Mouse (Mus musculus) cerebral cortex, adult 2 months (tissue): ENCODE results near the gene Ror1.

ENCODE experiments used
- WGBS: fragments of 180-500 bp; shearing (Covaris S2); methylation state at CpG from one replicate; pipeline ENCODE4 v1.1.7; 2018; 5-methylcytosine and 5-hydroxymethylcytosine counted together

The Ror1 gene

DNA sequence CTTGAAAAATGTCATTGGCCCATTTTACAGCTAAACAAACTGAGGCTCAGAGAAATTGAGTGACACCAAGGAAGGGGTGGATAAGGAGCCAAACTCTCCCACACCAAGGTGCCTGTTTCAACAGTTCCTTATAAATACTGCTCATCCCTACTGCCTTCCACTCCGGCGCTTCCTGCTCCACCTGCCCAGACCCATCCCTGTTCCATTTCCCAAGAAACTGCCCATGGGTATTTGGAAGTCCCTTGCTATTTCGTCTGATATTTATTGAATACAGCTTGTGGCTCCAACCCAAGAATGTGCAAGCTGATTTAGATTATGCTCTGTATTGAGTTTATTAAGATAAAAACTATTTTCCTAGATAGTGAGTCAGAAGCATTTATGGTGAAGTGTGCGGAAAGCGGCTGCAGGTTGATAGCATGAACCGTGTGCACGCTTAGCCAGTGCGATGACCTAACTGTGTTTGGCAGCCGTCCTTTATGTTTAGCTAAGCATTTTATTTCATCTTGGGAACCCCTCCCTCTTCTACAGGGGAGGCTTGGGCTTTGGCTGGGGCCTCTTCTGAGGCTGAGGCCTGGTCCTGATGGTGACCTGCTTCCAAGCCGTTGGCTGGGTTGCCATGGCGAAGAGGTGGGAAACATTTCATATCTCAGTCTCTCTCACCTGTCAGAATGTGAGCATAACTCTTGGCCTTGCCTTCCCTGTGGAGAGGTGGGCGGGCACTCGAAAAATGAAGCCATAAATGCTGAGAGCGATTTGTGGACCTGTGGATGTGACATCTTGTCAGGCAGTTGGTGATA is 229.3 kb downstream of the Ror1 start:
- WGBS: 89% methylated on average over 14 of the region's 14 CpGs

DNA sequence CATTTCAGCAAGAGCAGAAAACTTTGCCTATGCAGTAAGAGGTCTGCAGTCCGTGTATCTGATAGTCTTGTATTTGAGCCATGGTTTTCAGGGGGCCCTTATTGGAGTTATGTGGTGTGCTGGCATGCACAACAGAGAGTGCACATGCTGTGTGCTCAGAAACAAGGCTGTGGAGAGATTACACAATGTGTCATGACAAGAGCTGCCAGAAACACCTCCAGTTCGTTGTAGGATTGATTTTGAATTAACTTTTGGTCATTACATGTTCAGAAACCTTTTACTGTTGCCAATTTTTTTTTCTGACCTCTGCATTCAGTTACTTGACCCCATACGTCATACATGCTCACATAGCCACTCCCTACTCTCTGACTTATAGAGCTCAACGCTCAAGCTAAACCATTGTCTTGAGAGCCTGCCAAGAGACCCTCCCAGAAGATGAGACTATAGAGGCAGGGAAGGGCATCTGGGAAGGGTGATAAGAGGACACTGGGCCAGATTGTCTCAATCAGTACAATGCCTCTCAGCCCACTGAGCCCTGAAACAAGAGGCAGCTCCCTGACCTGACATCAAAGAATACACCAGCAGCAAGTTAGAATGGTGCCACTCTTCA is 232.9 kb downstream of the Ror1 start:
- 66% methylated on average over 4 of the region's 4 CpGs for WGBS

DNA sequence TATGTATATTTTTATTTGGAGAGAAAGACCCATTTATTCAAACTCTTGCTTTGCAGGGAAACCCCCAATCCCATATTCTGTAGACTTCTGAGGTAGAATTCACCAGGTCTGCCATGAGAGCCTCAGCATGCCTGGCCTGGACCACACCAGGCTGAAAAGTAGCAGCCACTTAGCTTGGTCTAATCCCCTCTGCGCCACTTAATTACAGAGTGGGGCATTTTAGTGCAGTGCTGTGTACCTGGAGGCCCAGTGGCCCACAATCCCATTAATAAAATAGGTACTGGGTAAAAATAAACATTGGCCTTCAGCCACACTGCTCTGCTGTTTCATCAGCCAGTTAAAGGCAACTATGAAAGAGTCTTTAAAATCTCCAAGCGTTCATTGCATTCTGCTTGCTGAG is 239.6 kb downstream of the Ror1 start:
- WGBS: 95% methylated on average over 2 of the region's 2 CpGs

DNA sequence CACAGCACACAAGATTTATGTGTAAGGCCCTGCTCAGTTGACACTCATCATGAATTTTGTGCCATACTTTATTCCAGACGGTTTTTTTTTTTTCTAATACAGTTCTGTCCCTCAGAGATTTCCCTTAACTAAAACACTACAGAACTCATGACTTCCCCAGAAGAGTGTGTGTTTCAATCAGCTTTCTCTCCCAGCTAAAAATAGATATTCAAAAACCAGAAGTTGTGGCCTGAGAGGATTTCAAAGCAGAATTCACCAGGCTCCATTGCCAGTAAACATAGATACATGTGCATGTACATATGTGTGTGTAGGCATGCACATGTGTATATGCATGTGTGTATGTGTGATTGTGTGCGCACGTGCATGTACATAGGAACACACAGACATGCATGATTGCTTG is 252.2 kb downstream of the Ror1 start:
- WGBS: 87% methylated on average over 3 of the region's 3 CpGs

- WGBS: 73% methylated on average over 7 of the region's 7 CpGs
These were observed 254.7 kb downstream of the Ror1 start for GRCm38 (mm10) chr4:100350106-100350795.

DNA sequence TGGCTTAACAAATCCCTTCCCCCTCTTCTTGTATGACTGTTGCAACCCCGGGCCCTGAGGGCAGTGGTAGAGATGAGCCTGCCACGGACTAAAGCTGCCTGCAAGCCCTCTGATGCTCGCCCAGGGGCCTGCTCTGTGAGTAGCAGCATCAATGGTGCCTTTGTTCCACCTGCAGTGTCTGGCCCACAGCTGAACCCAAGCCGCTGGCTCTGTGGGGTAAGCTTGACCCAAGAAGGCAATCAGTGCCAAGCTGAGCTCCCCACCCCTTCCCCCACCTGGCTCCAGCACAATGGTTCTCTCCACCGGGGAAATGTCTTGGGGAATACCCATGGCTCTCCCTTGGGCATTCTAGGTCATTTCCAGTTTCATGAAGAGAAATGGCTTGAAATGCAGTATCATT is 260.0 kb downstream of the Ror1 start:
- 49% methylated on average over 5 of the region's 5 CpGs for WGBS

GRCm38 (mm10) chr4:100357881-100358589 is 262.4 kb downstream of the Ror1 start:
- WGBS: 43% methylated on average over 4 of the region's 4 CpGs

DNA sequence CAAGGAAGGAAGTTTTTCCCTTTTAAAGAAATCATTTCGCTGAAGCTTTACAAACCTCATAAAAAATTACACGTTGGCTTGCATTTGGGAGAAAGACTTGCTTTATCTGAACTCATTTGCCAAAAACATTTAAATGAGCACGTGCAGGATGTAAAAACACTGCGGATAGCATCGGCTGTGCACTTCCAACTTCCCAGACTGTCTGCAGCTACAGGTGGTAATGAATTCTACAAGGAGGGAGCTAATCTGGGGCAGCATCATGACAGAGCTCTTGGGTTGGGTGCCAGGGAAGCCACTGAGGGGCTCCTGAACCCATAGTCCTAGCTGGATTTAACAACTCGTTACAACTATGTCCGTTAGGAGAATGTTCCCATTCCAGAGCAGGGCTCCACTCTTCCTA is 268.1 kb downstream of the Ror1 start:
- 60% methylated on average over 7 of the region's 7 CpGs for WGBS

DNA sequence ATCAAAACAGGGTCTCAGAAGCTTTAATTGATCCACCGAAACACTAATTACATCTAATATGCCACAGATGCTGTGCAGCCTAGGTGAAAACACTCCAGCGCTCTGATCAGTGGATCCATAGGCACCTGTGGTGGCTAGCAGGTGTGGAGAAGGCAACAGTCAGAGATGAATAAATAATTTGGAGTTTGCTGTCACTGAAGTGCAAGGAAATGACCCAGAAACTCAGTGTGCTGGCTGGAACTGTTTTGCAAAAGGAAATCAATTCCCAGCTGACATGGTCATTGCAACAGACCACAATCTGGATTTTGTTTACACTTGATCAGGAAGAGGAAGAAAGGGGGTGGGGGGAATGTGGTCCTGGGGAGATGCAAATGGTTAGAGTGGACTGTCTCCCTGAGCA is 273.1 kb downstream of the Ror1 start:
- 87% methylated on average over 2 of the region's 2 CpGs for WGBS

GRCm38 (mm10) chr4:100369541-100370174 is 274.1 kb downstream of the Ror1 start:
- WGBS: 88% methylated on average over 7 of the region's 7 CpGs

GRCm38 (mm10) chr4:100372806-100373205 is 277.2 kb downstream of the Ror1 start:
- 26% methylated on average over 11 of the region's 11 CpGs for WGBS

GRCm38 (mm10) chr4:100373780-100374179 is 278.2 kb downstream of the Ror1 start:
- WGBS: 92% methylated on average over 4 of the region's 4 CpGs

GRCm38 (mm10) chr4:100375286-100375685 is 279.7 kb downstream of the Ror1 start:
- 91% methylated on average over 5 of the region's 5 CpGs for WGBS

GRCm38 (mm10) chr4:100376163-100376562 is 280.6 kb downstream of the Ror1 start:
- WGBS: 80% methylated on average over 6 of the region's 6 CpGs

GRCm38 (mm10) chr4:100377231-100377630 is 281.6 kb downstream of the Ror1 start:
- 93% methylated on average over 3 of the region's 3 CpGs for WGBS

- 84% methylated on average over 4 of the region's 4 CpGs for WGBS
These were observed 282.4 kb downstream of the Ror1 start for GRCm38 (mm10) chr4:100377996-100378395.

DNA sequence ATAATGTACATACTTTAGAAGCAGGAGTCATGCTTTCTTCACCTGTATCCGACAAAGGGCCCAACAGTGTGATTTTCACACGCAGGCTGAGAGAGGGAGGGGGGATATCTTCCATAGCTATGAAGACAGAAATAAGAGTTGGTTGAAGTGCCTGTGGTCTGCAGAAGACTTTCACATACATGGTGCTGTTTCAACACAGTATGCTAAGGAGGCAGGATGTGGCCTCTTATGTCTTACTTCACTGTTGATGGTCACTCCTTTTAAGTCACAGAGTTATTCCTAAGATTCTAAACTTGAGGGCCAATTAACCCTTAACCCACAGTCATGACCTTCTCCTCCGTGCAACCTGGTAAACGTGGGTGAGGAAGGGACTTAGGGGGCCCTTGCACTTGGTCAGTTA is 286.2 kb downstream of the Ror1 start:
- 90% methylated on average over 4 of the region's 4 CpGs for WGBS

DNA sequence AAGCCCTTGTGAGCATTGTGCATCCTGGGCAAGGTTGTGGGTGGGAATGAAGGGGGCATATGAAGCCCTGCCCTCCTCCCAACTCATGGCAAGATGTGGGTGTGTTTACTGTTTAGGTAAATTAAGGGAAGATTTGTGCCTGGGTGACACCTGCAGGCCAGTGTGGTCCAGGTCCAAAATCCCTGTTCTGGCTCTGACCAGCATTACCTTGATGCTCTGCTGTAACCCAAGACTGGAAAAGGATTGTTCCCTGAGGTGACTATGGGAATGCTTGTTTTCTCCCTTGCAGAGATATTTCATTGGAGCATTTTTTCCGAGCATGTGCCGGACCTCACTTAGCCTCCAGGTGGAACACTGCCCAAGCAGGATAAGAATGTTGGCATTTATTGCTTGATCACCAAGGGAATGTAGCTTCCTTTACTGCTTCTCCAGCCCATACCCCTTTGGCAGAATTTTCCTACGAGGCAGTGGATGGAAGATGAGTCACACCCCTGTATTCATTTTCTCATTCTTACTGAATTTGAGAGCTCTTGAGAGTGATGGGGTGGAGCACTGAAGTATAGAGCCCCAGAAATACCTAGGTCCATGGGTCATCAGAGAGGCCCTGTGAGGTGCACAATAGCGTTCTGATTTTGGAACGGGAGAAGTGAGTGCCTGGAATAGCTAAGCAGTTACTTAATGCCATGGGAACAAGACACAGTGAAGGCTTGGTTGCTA is 290.8 kb downstream of the Ror1 start:
- WGBS: 48% methylated on average over 5 of the region's 5 CpGs

- 96% methylated on average over 6 of the region's 6 CpGs for WGBS
These were observed 294.8 kb downstream of the Ror1 start for GRCm38 (mm10) chr4:100390436-100390835.

DNA sequence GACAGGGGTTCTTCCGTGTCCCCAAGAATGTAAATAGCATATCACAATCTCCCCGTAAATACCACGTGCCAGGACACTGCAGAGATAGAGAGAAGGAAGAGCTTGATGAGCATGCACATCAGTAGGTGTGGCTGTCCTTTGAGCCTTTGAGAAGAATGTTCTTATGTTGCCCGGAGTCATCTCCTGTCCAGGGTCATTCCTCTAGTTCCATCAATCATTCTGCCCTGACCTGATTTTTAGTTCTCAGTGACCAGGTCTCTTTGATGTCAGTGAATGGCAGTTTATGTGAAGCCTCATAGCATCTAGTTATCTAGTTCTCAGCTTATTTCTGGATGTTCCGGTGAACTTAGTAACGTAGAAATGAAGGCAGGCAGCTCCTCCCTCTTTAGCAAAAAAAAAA is 295.4 kb downstream of the Ror1 start:
- 96% methylated on average over 6 of the region's 6 CpGs for WGBS
